Mouse (Mus musculus): Measurements from ENCODE around the gene Shisa5. TPM values are rescaled to one million over a fixed set of nuclear protein-coding genes. Genes with fewer than 3 reads are reported as not detected.

Shisa5 gene
- total and polyA plus RNA-seq, 3 experiments = 41.0 to 71.7 TPM; not detected in 1

DNA sequence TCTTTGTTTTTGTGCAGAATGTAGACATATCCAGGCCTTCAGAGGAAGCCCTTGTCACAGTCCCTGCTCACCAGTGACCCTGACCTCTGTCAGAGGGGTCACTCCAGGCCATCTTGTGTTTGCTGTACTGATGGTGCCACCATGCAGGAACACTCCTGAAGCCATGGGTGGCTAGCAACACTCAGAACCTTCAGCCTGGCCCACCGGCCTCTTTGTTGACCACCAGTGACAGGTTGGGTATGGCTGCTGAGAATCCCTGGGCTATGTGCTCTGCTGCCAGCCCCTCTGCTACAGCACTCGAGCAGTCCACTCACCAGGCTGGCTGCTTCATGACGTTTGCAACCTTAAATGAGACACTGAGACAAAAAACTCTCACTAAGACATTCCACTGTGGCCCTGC, 8.1 kb upstream of the Shisa5 start:
- H3K27me3 ChIP-seq (ENCODE audit: control insufficient read depth in 1 of 2, insufficient read depth in 2 of 2, low read length in 2 of 2) = no peaks in the 10 kb centered on the region
- DNase-seq (ENCODE audit: low read depth, low spot score) = no peak
- no peaks in the 10 kb centered on the region for H3K79me2 ChIP-seq (ENCODE audit: control insufficient read depth, insufficient read depth, low read length, poor library complexity)
- H3K27ac ChIP-seq (ENCODE audit: control insufficient read depth, low read depth, low read length) = no peak overlapping the region
- H3K9ac ChIP-seq (ENCODE audit: control insufficient read depth, low read depth, low read length, poor library complexity, severe bottlenecking) = no peak overlapping the region
- H3K36me3 ChIP-seq (ENCODE audit: control insufficient read depth in 1 of 2, insufficient read depth in 2 of 2, low read length in 2 of 2) = peaks cover 0 to 7% of the 10 kb centered on the region in 2 experiments; a peak in 2 of 4 replicates
- H3K9me3 ChIP-seq (replicated peaks; ENCODE audit: insufficient read depth, low read length) = no peaks in the 10 kb centered on the region
- no peak overlapping the region for H3K4me3 ChIP-seq (ENCODE audit: control insufficient read depth in 1 of 2, insufficient read depth in 1 of 2, low read depth in 2 of 2, low read length in 2 of 2)
- TF ChIP-seq RCOR1 (IDR thresholded peaks at IDR 0.05; ENCODE audit: low read depth, low read length) = no peak
- no peak for TF ChIP-seq MYB (IDR thresholded peaks at IDR 0.05; ENCODE audit: low read depth, low read length)
- no peak for TF ChIP-seq UBTF (IDR thresholded peaks at IDR 0.05; ENCODE audit: borderline replicate concordance, insufficient read depth, low read depth, low read length)
- H3K4me1 ChIP-seq (ENCODE audit: control insufficient read depth in 1 of 2, insufficient read depth in 2 of 2, low read length in 2 of 2) = peaks cover 5 to 11% of the 10 kb centered on the region in 2 experiments

DNA sequence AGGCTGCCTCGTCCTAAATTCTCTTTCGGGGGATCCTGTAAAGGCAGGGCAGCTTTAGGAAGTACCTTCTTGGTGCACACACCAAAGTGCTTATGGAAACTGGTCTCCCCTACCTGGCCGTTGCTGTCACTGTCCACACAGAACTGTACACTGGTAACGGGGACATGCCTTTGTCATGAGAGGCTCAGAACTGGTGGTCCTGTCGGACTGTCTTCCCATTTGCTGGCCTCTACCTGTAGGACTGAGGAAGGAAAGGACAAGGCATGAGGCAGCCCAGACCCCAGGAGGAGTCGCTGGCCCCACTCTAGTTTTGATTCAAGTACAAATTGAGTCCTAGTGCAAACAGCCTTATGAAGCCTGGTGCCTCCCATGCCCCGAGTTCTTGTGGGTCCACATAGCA, 7.4 kb upstream of the Shisa5 start:
- peaks cover 0 to 7% of the 10 kb centered on the region in 2 experiments; a peak in 2 of 4 replicates for H3K36me3 ChIP-seq (ENCODE audit: control insufficient read depth in 1 of 2, insufficient read depth in 2 of 2, low read length in 2 of 2)
- no peak for DNase-seq (ENCODE audit: low read depth, low spot score)
- H3K9me3 ChIP-seq (replicated peaks; ENCODE audit: insufficient read depth, low read length) = no peaks in the 10 kb centered on the region
- no peak overlapping the region for H3K27ac ChIP-seq (ENCODE audit: control insufficient read depth, low read depth, low read length)
- no peak overlapping the region for H3K4me3 ChIP-seq (ENCODE audit: control insufficient read depth in 1 of 2, insufficient read depth in 1 of 2, low read depth in 2 of 2, low read length in 2 of 2)
- H3K9ac ChIP-seq (ENCODE audit: control insufficient read depth, low read depth, low read length, poor library complexity, severe bottlenecking) = no peak overlapping the region
- TF ChIP-seq MYC (IDR thresholded peaks at IDR 0.05; ENCODE audit: low read depth, low read length) = no peak
- TF ChIP-seq GATA1 (IDR thresholded peaks at IDR 0.05; ENCODE audit: low read depth, low read length) = no peak
- no peak for TF ChIP-seq RAD21 (IDR thresholded peaks at IDR 0.05; ENCODE audit: low read depth, low read length)
- no peak for TF ChIP-seq POLR2AphosphoS5 (IDR thresholded peaks at IDR 0.05; ENCODE audit: borderline replicate concordance, low read depth, low read length)
- TF ChIP-seq ZMIZ1 (IDR thresholded peaks at IDR 0.05; ENCODE audit: low read depth, low read length) = no peak
- no peak for TF ChIP-seq POLR2AphosphoS2 (IDR thresholded peaks at IDR 0.05; ENCODE audit: low read length)
- no peak for TF ChIP-seq TBP (IDR thresholded peaks at IDR 0.05; ENCODE audit: low read depth, low read length)
- no peak for TF ChIP-seq ETS1 (IDR thresholded peaks at IDR 0.05; ENCODE audit: low read depth, low read length)
- no peak for TF ChIP-seq POLR2A (IDR thresholded peaks at IDR 0.05; ENCODE audit: control insufficient read depth in 1 of 2, insufficient read depth in 1 of 2, low read depth in 1 of 2, low read length in 2 of 2, poor library complexity in 1 of 2)
- TF ChIP-seq HCFC1 (IDR thresholded peaks at IDR 0.05; ENCODE audit: low read depth, low read length) = no peak
- TF ChIP-seq CTCF (IDR thresholded peaks at IDR 0.05 in 2 of 3, conservative IDR thresholded peaks at IDR 0.05 in 1 of 3; ENCODE audit: control insufficient read depth in 1 of 3, insufficient read depth in 1 of 3, low read depth in 2 of 3, low read length in 3 of 3, poor library complexity in 1 of 3, severe bottlenecking in 1 of 3) = no peak
- no peak for TF ChIP-seq E2F4 (IDR thresholded peaks at IDR 0.05; ENCODE audit: borderline replicate concordance, low read depth, low read length)
- TF ChIP-seq ELF1 (IDR thresholded peaks at IDR 0.05; ENCODE audit: low read depth, low read length) = no peak
- TF ChIP-seq SIN3A (IDR thresholded peaks at IDR 0.05; ENCODE audit: low read length) = no peak
- no peak for TF ChIP-seq NRF1 (IDR thresholded peaks at IDR 0.05; ENCODE audit: insufficient read depth, low read depth, low read length, poor library complexity, severe bottlenecking)
- no peak for TF ChIP-seq SMC3 (IDR thresholded peaks at IDR 0.05; ENCODE audit: low read depth, low read length)
- TF ChIP-seq MAX (IDR thresholded peaks at IDR 0.05; ENCODE audit: low read length) = no peak
- TF ChIP-seq GABPA (IDR thresholded peaks at IDR 0.05; ENCODE audit: low read depth, low read length) = no peak
- no peaks in the 10 kb centered on the region for H3K27me3 ChIP-seq (ENCODE audit: control insufficient read depth in 1 of 2, insufficient read depth in 2 of 2, low read length in 2 of 2)
- H3K79me2 ChIP-seq (ENCODE audit: control insufficient read depth, insufficient read depth, low read length, poor library complexity) = no peaks in the 10 kb centered on the region
- H3K4me1 ChIP-seq (ENCODE audit: control insufficient read depth in 1 of 2, insufficient read depth in 2 of 2, low read length in 2 of 2) = peaks cover 5 to 11% of the 10 kb centered on the region in 2 experiments

Measured in MEL (cell line).